Mouse (Mus musculus) gastrocnemius, postnatal 25 days (tissue): ENCODE results near the gene Olfr91. TPM values are rescaled to one million over a fixed set of nuclear protein-coding genes. Genes with fewer than 3 reads are reported as not detected.
"Not testable (repeated sequence)": the region's sequence is repeated elsewhere in the genome, so short reads cannot be mapped to it uniquely, and the experiment has no call there.

Experiments
- DNase-seq: peaks from one replicate; pipeline ENCODE4 v3.0.0; 2022
- long read RNA-seq, 2 experiments: library from polyadenylated mRNA; stranded (forward); transcript quantifications; one replicate each; pipeline ENCODE4 v2.0.0; 2021
- total RNA-seq, 2 experiments: library from RNA; stranded (reverse); gene quantifications; 1 replicate in 1 of 2; 2 replicates in 1 of 2; pipeline ENCODE4 v1.2.3; 2021

Olfr91 gene
- not detected for total RNA-seq
- long read RNA-seq, experiment 1, result 0 reads
- long read RNA-seq, experiment 2, result 0 reads

DNA sequence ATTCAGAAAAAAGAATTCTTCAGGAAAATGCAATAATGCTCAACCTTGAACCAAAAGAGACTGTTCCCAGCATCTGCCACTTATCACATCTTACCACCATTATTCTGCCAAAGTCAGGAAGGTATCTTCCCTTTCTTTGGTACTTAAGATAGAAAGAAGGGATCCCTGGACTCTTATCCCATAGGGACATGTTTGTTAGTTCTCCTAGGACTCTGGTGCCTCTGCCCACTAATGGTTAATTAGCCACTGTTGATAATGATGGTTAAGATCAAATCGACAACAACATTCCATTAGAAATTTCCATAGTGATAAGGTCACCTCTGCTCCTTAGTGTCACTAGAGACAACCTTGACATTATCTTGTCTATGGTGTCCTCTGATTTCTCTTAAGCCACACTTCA is at the start of gene Olfr91:
Gene Olfr91, minus strand, starts transcription at position 101 of the 400 bp plus-strand sequence.
- no peak for DNase-seq

DNA sequence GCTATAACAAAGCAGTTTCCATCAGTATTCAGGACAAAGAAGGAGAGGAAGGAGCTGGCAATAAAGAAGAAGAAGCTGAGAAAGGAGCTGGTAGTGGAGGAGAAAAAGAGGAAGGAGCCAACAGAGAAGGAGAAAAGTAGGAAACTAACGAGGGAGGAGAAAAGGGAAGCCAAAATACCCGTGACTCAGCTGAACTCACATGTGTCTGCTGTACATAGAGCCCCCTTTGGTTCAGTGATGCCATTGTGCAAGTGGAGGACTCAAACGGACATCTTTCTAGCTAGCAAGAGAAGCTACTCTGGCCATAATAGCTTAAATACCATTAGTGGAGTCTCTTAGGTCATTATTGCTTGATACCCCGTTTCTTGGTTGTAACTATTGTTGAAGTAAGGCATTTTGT is 33.3 kb upstream of the Olfr91 start:
- DNase-seq, result not testable (repeated sequence)

DNA sequence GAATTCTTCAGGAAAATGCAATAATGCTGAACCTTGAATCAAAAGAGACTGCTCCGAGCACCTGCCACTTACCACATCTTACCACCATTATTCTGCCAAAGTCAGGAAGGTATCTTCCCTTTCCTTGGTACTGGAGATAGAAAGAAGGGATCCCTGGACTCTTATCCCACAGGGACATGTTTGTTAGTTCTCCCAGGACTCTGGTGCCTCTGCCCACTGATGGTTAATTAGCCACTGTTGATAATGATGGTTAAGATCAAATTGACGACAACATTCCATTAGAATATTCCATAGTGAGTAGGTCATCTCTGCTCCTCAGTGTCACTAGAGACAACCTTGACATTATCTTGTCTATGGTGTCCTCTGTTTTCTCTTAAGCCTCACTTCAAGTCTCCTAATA is 21.9 kb upstream of the Olfr91 start, which contains the start of gene Olfr92:
Gene Olfr92, minus strand, starts transcription at position 101 of the 400 bp plus-strand sequence.
- no peak for DNase-seq

DNA sequence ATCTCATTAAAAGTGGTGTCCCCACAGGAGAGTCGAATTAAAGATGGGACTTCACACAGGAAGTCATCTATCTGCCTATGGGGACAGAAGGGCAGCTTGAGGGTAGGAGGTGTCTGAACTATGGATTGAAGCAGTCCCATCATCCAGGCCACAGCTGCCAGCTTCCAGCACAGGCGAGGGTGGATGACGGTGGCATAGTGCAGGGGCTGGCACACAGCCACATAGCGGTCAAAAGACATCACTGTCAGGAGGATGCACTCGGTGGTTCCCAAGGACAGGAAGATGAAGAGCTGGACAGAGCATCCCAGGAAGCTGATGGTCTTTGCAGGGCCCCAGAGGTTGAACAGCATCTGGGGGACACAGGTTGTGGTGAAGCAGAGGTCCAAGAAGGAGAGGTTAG is 4.8 kb downstream of the Olfr91 start:
- DNase-seq, result no peak

DNA sequence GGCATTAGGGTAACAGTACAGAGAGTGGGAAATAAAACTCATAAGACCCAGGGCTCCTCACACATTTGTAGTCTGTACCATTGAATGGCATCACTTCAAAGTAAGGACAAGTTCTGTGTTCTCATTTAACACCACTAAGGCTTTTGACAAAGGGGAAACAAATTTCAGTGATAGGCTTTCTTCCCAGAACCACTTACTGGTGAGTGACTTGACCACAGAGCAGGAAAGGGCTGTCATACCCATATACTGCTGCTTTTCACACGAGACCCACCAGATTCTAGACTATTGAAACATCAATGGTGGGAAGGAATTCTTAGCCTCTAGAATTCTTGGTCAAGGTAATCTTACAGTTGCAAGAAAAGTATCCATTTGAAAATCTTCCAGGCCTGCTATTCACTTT is 5.9 kb downstream of the Olfr91 start:
- no peak for DNase-seq

DNA sequence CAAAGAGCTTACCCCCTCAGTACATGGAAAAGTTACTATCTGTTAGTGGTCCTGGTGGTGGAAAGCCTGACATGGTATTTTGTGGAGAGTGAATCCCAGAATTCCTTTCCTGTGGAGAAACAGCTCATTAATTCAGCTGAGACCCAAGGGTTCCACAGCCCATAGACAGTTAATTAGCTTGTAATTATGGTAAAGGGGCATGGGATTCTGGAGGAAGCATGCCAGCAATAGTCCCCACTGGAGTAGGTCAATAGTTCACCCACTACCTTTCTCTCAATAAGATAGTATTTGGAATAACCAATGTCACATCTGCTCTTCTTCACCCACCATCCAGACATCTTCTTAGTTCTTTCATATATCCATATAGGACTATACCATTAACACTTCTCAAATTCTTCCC is 9.7 kb downstream of the Olfr91 start, which contains the start of gene Olfr90:
Gene Olfr90, minus strand, starts transcription at position 101 of the 400 bp plus-strand sequence.
- DNase-seq, result no peak

DNA sequence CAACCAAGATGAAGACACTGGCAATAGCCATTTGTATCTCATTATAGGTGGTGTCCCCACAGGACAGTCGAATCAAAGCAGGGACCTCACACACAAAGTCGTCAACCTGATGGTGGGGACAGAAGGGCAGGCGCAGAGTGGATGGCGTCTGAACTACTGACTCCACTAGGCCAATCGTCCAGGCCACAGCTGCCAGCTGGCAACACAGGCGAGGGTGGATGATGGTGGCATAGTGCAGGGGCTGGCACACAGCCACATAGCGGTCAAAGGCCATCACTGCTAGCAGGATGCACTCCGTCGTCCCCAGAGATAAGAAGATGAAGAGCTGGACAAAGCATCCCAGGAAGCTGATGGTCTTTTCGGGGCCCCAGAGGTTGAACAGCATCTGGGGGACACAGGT is 12.5 kb downstream of the Olfr91 start:
- DNase-seq, result no peak

DNA sequence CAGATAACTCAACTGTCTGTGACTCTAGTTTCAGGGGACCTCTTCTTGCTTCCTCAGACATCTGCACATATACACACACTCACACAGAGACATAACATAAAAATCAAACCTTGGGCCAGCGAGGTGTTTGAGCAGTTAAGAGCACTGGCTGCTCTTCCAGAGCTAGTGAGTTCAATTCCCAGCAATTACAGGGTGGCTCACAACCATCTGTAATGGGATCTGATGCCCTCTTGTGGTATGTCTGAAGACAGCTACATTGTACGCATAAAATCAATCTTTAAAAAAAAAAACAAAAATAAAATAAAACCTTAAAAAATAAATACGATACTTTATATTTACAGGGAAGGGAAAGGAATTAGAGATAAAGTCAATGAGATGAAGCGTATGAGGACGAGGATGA is 13.4 kb downstream of the Olfr91 start:
- DNase-seq, result no peak

DNA sequence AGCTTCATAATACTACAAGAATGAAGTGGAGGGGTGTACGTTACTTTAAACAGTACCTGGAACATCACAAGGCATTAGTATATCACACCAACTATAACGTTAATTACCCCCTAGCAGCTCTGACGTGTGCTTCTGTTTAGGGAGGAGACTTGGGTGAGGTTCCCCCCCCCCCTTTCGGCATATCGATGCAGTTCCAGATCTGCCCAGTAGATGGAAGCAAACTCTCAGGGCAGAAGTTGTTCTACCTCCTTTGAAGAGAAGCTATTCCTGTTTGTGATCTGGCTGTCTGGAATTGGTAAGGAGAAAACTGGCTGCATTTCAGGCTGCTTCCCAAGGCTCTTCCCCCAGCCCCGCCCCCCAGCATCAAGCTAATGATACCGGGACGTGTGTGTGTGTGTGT is 14.8 kb downstream of the Olfr91 start:
- DNase-seq, result peak; percentile 31

DNA sequence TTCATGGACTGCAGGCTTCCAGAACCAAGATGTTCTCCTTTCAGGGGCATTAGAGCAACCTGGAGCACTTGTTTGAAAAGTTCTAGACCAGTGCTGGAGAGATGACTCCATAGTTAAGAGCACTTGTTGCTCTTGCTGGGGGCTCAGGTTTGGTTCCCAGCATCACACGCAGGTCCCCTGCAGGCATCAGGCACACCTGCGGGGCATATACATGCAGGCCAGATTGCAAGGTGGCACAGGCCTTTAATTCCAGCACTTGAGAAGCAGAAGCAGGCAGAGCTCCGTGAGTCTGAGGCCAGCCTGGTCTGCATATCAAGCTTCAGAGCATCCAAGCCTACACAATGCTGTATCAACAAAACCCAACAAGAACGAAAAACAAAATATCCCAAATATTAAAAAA is 16.4 kb downstream of the Olfr91 start:
- no peak for DNase-seq

DNA sequence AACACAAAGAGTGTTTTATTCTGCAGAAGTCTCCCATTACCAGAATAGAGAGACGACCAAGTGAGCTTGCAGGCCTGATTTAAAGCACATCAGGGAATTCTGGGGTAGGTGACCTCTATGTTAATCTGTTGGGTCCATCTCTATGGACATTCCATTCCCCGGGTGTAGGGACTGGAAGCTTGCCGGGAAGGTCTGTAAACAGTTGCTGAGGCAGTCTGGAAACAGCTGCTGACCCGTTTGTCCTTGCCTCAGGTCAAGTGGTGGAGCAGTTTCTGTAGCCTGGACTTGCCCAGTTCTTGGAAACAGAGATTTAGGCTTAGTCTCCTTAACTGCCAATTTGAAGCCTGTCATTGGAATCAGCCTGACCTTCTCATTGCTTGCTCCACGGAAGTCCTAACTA is 18.0 kb downstream of the Olfr91 start:
- peak; percentile 50 for DNase-seq

DNA sequence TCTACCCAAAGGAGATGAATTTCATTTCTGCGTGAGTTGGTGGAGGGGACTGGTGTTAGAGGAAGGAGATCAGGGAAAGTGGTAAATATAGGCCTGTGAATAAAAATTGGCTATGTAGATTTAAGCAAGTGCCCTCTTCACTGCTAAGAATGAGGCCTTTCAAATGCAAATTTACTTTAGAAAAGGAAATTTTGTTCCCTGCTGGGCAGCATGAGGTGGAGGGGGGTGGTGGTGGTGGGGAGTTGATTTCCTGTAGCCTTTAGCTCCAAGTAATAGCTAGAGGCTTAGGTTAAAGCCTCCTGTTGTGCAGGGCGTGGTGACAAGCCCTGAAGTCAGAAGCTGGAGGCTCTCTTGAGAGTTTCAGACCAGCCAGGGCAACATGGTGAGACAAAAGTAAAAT is 19.1 kb downstream of the Olfr91 start:
- no peak for DNase-seq

DNA sequence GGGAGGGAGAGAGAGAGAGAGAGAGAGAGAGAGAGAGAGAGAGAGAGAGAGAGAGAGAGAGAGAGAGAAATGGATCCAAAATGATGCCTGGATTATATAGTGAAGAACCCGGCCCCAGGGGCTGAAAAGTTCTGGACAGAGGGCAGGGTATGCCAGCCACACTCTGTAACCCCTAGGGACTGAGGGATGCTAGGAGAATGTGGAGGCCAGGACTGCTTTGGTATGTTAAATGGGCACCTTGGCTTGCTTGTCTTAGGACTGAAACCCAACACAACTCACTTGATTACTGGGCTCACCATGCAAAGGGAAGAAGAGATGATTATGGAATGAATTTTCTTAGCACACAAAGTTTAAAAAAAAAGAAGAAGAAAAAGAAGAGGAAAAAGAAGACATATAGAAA is 19.9 kb downstream of the Olfr91 start:
- no peak for DNase-seq

DNA sequence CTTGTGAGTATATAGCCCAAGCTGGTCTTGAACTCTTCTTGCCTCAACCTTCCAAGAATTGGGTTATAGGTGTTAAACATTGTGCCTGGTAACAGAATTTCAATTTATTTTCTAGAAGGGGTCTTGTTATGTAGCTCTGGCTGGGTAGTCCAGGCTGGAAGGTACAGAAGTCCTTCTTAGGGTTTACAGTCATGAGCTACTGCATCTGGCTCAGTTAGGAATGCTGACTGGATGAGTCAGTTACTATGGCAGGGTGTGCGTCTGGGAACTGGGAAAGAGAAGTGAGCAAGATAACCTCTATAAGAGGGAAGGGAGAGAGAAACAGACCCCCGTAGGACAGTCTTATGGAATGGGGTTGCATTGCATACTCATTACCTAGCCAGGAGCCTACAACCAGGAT is 22.3 kb downstream of the Olfr91 start:
- no peak for DNase-seq

DNA sequence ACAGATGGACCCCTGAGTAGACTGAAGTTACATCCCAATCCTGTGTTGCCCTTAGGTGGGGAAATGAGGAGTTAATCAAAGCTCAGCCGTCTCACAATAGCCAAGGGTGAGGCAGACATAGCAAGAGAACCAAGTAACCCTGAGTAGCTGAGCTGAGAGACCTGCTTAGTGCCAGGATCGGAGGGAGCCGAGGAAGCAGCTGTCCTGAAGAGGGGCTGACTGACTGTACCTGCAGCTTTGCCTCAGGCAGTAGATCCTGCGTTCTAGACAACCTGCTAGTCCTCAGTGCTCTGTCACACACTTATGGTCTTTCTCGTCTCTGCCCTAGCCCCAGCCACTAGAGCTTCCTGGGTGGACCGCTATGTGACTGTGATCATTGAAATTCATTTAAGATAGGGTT is 22.9 kb downstream of the Olfr91 start:
- no peak for DNase-seq

DNA sequence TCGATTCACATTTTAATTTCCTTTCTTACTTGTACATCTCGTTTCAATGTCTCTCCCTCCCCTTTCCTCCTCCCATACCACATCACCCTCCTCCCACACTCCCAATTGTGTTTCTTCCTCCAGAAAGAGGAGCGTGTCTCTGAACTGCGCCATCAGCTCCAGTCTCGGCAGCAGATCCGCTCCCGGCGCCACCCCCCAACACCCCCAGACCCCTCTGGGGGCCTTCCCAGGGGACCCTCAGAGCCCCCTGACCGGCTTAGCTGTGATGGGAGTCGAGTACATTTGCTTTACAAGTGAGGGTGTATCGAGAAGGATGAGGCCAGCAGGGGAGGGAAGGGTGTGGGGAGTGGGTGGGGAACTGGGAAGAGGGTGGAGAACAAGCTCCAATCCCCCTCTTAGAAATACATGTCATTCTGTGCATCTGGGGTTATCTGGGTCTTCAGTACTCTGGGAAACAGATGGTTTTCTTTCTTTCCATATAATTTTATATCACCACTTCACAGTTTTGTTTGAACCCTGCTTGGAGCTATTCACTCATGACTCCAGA is 25.3 kb downstream of the Olfr91 start:
- DNase-seq, result no peak

DNA sequence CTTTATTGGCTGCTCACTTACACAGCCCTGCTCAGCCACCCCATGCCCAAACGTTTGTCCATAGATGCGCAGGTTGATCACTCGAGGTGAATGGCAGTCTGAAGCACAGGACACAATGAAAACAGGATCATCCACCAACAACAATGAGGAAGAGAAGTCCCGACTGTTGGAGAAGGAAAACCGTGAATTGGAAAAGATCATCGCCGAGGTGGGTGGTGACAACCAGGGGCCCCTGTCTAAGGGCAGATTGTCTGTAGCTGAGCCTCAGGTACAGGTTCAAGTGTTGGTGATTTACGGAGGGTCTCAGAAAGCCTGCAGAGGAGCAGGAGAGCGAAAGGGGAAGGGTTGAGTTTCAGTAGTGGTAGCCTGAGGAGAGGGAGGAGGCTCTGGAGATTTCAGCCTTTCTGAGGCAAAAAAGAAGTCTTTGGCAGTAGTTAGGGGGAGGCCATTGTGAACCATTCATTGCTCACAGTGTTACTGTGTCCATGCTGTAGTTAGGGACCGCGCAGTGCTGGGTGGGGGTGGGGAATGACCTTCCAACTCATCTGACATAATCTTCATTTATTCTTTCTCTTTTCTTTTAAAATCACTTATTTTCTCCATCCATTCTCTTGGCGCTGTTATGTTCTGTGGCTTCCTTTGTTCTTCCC is 25.9 kb downstream of the Olfr91 start:
- DNase-seq, result no peak

DNA sequence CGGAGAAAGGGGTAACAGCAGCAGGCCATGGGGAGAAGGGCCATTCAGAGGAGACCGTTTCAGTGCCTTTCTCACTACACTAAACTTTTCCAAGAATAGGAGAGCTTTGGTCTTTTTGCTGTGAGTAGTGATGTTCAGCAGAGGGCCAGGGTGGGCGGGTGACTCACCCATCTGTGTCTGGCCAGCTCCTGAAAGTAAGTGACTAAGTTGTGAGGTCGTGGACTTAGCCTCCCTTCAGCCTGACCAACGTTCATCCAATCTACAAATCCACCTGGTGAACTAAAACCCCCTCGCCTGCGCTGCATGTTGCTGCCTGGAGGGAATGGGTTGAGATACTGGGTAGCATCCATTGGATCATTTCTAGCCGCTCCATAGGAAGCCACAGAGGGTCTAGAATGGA is 28.0 kb downstream of the Olfr91 start:
- no peak for DNase-seq

DNA sequence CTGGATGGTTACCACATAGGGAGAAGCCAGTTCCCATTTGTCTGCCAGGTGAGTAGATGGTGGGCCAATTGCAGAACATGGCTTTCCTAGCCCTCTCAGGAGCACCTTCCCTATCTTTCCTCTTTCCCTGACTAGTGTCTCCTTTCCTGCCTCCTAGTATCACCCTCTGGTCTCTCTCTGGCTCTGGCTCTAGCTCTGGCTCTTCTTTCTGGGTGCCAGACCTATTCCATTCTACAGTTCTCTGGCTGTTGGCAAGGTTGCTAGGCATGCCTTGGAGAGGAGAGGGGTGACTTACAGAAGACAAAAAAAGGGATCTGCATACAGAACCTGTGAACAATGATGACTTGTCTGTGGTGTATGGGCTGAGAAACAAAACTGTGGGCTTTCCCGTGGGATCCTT is 30.2 kb downstream of the Olfr91 start:
- DNase-seq, result no peak

DNA sequence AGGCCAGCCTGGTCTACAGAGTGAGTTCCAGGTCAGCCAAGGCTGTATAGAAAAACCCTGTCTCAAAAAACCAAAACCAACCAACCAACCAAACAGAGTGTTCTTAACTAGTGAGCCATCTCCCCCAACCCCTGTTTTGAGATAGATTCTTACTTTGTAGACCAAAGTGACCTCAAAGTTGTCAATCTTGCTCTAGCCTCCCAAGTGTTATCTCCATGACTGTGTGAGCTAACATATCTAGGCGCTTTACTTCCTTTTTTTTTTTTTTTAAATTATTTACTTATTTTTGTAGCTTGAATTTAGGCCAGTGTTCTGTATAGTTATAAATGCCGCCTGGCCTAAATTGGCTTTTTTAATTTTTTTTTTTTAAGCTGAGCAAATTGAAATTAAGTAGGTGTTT is 32.1 kb downstream of the Olfr91 start:
- DNase-seq, result no peak

DNA sequence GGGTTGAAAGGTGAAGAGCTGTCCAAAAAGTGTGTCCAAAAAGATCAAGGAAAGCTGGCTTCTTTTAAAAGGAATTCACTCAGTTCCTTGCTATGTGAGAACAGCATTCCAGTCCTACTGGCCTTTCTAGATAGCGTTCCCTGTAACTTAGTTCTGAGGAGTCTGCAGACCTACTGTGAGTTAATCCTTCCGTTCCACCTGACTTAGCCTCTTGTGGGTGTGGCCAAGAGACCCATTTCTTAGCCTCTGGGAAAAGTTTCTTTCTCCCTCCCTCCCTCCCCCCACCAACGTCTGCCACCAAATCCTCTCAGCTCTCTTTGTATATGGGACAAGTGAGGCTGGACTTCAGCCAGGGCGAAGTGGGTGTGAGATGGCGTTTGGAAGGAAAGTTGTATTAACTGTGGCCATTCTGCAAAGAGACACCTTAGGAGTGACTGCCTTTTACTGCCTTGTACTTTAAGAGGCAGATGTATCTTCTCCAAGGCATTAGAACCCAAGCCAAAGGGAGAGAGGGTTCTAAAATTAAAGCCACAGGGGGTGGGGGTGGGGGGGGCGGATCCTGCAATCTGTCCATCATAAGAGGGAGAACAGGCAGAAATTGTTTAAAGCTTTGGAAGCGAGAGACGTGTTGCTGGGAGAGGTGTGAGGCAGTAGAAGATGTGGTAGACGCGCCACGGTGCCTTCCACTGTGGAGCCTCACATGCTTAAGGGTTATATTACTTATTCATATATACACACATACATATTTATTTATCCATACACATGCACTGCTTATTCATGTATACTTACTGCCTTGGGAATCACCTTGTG is 34.2 kb downstream of the Olfr91 start:
- DNase-seq, result no peak

DNA sequence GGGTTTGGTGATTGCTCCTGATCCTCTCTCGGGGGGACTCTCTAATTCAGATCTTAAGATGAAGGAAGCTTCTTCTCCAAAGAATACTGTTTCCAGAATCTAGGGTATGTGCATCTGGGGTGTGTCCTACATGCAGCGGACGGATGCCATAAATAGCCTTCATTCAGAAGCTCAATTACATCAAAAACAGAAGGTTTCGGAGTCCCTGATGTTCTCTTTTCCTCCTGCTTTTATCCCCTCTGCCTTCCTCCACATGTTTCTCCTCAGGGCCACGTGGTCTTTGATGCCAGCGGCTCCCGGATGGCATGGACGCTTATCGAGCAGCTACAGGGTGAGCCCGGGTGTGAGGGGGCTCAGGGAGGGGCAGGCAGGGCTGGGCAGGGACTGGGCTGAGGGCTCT is 35.0 kb downstream of the Olfr91 start:
- DNase-seq, result no peak

DNA sequence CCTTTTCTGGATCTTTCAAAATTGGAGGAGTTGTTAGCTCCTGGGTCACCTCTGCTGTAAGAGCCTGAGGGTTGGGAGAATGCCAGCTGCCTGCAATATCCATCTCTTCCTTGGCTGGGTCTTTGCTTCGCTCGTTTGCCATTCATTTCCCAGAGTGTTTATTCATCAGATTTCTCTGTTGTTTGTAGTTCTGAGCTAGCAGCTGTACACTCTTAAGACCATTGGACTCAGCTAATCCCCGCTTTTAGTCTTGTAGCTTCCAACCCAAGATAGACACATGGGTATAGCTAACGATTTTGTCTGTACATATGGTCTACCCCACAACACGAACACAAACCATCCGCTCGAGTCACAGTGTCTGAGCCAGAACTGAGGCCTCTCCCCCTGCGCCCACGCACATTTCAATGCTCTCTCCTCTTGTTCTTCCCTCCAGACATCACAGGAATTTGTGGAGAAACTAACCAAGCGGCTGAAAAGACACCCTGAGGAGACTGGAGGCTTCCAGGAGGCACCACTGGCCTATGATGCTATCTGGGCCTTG is 35.9 kb downstream of the Olfr91 start:
- DNase-seq, result no peak
